Mouse (Mus musculus): ENCODE data around the gene Prdm1.

Gene Prdm1

GRCm38 (mm10) chr10:44492815-44493525 lies 35.3 kb downstream of the Prdm1 start:
- in situ Hi-C loops (cut with MboI, MseI), result no loop called here

DNA sequence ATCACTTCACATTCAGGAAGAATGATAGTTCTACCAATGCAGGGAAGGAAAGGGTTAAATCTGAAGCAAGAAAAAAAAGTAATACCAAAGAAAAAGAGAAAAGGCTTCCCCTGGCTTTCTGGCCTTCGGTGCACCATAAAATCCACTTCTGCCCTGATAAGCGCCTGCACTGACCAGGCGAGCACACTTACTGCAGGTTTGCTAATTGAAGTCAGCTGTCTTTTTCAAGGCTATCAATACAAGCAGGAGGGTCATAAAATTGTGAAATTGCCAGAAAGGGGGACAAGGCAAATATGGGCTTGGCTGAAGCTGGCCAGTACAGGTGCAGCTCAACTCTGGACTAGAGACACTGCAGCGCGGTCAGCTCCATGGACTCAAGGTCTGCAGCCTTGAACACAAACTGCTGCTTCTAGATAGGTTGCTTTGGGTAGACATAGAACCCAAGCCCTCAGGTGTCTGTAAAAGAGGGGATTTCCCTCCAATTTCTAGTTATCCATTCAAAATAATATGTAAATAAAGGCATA lies 37.3 kb downstream of the Prdm1 start:
- in situ Hi-C loops (cut with MboI, MseI), result no loop called here

DNA sequence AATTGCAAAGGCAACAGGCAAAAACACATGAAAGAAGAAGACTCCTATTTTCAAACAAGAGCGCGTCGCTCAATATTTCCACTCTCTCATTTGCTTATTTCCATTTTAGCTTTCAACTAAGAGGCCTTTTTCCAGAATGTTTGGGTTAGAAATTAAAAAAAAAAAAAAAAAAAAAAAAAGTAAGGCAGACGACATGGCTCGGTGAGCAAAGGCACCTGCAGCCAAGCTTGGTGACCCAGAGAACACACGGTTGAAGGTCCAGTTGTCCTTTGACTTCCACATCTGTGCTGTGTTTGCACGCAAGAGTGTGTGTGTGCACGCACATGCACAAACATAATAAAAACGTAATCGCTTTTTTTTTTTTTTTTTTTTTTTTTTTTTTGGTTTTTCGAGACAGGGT lies 41.2 kb downstream of the Prdm1 start:
- in situ Hi-C loops (cut with MboI, MseI), result no loop called here

DNA sequence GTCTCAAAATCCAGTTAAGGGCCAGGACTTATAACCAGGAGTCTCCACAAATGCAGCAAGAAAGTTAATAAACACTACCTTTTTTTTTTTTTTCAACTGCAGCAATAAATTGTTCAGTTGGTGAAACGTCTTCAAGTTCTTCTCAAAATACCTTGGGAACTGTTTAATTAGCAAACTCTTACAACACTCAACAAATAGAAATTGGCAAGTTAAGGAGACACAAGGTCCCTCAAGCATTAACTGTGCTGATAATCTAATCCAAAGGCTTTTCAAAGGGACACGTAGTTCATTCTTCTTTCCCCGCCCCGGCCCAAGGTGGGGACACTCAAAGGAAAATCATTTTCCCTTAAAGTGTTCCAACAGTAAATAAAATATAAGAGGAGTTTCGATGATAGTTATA lies 44.2 kb downstream of the Prdm1 start:
- in situ Hi-C loops (cut with MboI, MseI), result no loop called here

GRCm38 (mm10) chr10:44483116-44483515 lies 45.2 kb downstream of the Prdm1 start:
- in situ Hi-C loops (cut with MboI, MseI), result no loop called here

GRCm38 (mm10) chr10:44481379-44481778 lies 46.9 kb downstream of the Prdm1 start:
- in situ Hi-C loops (cut with MboI, MseI), result no loop called here

GRCm38 (mm10) chr10:44479286-44479685 lies 49.0 kb downstream of the Prdm1 start:
- in situ Hi-C loops (cut with MboI, MseI), result no loop called here

GRCm38 (mm10) chr10:44478091-44478490 lies 50.2 kb downstream of the Prdm1 start:
- in situ Hi-C loops (cut with MboI, MseI), result no loop called here

DNA sequence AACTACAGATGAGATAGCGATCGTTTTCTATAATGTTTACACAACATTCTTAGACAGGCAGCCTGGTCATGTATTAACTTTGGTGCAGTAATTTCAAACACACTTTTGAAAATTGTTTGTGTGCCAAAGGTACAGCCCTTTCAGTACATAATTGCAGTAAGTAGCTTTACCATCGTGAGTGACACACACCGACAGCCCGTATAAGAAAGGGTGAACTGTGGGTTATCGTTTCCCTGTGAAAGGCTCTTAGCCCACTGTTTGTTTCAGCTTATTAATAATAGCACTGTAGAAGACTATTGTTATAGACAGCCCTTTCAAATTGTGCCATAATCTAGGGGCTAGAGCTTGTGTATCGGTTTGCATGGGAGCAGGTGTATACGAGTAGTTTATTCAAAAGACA lies 51.1 kb downstream of the Prdm1 start:
- in situ Hi-C loops (cut with MboI, MseI), result no loop called here

GRCm38 (mm10) chr10:44476523-44476922 lies 51.8 kb downstream of the Prdm1 start:
- in situ Hi-C loops (cut with MboI, MseI), result no loop called here

- in situ Hi-C loops (cut with MboI, MseI), result no loop called here
Observed at GRCm38 (mm10) chr10:44475376-44475775, 52.9 kb downstream of the Prdm1 start.

- in situ Hi-C loops (cut with MboI, MseI), result no loop called here
Observed at GRCm38 (mm10) chr10:44474256-44474655, 54.0 kb downstream of the Prdm1 start.

- in situ Hi-C loops (cut with MboI, MseI), result no loop called here
Observed at GRCm38 (mm10) chr10:44465618-44466017, 62.7 kb downstream of the Prdm1 start.

DNA sequence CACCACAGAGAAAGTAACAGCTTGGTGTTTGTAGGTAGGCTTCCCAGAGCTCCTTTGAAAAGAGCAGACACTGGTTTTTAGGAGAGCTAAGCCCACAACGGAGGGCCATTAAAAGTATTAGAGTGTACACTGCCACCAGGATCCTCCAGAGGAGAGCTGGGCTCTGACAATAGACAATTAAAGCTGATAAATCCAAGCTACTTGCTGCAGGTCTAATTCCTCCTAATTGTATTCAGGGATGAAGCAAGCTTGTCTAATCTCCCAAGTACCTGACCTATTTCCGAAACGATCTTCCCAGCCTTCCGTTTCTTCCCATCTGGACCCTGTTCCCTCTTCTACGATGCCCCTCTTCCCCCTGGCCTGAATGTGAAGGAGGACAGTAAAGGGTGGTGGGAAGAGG lies 63.7 kb downstream of the Prdm1 start:
- in situ Hi-C loops (cut with MboI, MseI), result no loop called here

DNA sequence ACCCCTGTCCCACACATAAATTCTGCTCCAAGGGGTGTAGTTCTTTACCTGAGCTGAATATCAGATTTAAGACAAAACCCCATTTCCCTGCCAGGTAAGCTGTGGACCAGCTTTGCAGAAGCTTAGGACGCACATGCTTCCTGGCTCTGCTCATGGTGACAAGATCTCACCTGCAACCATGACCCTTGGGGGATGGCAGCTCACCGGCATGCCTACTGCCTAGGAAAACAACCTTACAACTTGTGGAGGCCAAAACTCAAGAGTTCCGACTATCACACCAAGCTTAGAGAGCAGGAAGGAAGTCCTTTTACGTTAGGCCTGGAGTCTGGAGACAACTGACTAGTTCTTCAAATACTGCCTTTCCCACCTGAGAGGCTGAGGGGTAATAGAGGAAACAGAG lies 64.4 kb downstream of the Prdm1 start:
- in situ Hi-C loops (cut with MboI, MseI), result no loop called here

DNA sequence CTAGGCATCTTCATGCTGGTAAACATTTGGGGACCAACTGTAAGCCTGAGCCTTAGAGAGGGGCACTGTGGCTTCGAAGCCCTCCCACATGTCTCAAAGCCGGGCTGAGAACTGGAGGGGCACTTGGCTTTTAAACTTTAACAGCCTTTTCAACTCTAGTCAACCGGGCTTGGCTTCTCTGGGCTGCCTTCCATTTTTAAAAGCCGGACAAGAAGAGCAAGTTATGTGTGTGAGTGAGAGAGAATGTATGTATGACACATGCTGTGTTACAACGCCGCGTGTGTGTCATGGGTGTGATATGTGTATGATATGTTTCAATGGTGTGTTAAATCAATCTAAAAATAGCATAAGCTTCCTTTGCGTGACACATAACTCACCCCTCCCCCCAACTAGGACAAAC lies 66.0 kb downstream of the Prdm1 start:
- in situ Hi-C loops (cut with MboI, MseI), result no loop called here

DNA sequence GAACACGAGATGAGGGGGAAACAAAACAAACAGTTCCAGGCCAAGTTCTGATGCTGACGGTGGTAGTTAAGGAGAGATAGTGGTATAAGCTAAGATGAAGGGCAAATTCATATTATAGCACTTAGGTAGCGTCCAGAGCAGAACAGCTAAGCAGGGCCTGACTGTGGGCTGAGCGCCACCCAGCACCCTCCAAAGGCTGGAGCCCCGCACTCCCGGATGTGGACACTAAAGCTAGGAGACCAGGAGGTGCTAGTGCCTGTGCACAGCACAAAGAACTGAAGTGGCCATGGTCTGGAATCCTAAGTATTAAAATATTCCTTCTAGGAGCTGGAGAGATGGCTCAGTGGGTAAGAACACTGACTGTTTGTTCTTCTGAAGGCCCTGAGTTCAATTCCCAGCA lies 67.2 kb downstream of the Prdm1 start:
- in situ Hi-C loops (cut with MboI, MseI), result no loop called here

DNA sequence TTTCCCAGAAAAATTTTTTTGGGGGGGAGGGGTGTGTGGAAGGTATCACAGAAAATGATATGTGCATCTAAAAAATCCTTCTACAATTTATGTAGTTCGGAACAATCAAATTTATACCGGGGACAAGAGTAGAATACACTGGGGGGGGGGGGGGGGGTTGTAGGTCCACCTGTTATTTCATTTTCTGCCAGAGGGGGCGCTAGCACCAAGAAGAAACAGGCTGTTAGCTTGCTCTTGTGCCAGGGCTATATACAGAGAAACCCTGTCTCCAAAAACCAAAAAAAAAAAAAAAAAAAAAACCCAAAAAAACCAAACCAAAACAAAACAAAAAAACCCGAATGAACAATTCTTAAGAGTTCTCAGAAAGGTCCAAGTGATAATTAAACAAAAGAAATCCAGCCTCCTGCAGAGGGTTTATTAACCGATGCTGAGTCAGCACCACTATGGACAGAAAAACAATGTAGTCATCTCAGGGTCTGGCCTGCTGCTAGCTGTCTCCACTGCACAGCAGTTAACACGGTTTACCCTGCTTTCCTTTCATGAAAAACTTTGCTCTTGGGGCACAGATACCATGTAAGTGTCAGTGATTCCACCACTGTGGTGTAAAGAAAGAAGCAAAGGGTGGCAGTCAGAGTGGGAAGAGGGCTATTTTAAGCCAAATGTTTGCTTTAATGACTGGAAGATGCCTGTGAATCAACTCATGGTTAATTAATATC lies 68.0 kb downstream of the Prdm1 start:
- in situ Hi-C loops (cut with MboI, MseI), result no loop called here

DNA sequence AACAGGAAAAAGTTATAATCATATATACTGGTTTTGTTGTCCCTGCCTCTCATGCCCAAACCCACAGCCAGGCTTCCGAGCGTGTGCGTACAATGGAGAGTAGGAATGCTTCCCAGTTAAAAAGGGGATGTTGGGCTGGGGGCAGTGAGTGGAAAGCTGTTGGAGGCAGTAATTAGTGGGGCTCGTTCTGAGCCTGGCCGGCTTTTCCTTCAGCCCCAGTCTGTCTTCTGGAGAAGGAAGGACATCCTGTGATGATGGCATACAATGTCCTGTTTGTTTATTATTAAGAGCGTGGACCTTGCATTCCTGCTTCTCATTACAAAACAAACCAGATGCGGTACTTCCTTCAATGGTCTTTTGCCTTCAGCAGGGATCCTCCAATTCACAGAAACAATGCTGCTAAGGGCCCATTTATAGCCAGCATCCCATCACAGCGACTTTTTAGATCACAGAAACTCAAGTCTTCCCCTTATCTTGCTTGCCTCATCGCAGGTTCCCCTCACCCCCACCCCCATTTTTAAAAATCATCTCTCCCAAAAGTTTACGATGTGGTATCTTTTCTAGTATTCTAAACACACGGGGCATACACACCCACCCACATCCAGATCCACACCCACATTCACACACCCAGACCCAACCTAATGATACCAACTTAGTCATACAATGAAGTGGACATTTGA lies 68.8 kb downstream of the Prdm1 start:
- in situ Hi-C loops (cut with MboI, MseI), result loop anchor here (5.0 to 10.0 kb wide), 3 partner anchors 82 to 605 kb away; partner anchors contain the start of gene Prep (in 1 of the 2)

GRCm38 (mm10) chr10:44458534-44459315 lies 69.6 kb downstream of the Prdm1 start:
- in situ Hi-C loops (cut with MboI, MseI), result loop anchor here (5.0 to 10.0 kb wide), 3 partner anchors 81 to 606 kb away; partner anchors contain the start of gene Prep (in 1 of the 2)

DNA sequence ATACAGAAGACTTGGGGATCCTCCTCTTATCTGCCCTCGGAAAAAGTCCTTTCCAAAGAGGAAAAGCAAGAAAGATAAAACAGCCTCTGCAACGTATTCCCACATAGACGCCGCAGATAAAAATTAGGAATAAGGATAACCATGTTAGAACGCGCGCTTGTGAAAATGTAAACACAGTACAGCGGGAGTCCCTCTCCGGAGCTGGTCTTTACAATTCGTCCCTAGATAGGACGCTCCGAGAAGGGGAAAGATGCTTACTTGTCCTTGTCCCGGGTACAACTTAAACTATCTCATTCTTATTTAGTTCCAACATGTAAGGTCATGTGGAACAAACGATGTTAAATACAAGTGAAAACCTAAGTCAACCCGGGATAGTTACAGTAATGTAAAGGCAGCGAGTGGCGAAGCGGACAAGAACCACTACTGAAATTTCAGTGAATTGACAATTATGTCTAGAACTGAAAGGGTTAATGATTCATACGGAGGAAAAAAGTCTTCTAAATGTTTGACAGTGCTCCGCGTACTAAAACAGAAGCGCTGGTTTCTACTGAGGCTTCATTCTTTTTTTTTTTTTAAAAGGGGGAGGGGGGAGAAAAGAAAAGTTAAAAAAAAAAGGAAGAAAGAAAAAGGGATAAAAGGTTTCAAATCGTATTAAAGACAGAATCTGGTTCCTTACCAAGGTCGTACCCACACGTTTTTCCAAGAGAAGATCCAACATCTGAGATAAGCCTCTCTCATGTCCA lies 70.3 kb downstream of the Prdm1 start:
- in situ Hi-C loops (cut with MboI, MseI), result loop anchor here (5.0 to 10.0 kb wide), 3 partner anchors 81 to 607 kb away; partner anchors contain the start of gene Prep (in 1 of the 2)
